Mouse (Mus musculus): ENCODE results near the gene Fam205c.

DNA sequence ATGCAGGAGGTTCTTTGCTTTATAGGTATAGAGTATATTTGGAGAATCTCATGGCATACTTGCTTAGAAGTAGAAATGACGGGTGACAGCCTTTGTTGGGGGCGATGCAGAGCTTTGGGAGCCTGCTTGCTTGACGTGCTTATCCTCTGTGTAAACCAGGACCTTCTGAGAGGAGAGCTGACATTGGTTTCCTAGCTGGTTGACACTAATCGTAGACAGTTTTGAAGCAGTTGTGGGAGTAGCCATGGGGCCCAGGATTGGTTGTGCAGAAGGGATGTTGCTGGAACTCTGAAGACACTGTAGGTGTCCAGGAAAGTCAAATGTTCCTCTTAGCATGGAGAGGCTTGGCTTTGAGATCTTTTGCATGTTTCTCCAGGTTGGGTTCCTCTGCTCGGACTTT is 5.8 kb downstream of the Fam205c start:
- TF ChIP-seq CTCF (IDR thresholded peaks at IDR 0.05; ENCODE audit: low read depth, low read length): no peak
- TF ChIP-seq GATA1 (IDR thresholded peaks at IDR 0.05; ENCODE audit: borderline replicate concordance, low read length): no peak
- no peak for TF ChIP-seq POLR2AphosphoS5 (IDR thresholded peaks at IDR 0.05; ENCODE audit: insufficient replicate concordance, low read depth, low read length)
- no peak for TF ChIP-seq TAL1 (conservative IDR thresholded peaks at IDR 0.05; ENCODE audit: low read depth, low read length)

Data from G1E (cell line).